Mouse (Mus musculus): ENCODE data around the gene Gm20547. TPM values are rescaled to one million over a fixed set of nuclear protein-coding genes. Genes with fewer than 3 reads are reported as not detected.

Gm20547 gene
- polyA plus RNA-seq, 1 experiment, result not detected

DNA sequence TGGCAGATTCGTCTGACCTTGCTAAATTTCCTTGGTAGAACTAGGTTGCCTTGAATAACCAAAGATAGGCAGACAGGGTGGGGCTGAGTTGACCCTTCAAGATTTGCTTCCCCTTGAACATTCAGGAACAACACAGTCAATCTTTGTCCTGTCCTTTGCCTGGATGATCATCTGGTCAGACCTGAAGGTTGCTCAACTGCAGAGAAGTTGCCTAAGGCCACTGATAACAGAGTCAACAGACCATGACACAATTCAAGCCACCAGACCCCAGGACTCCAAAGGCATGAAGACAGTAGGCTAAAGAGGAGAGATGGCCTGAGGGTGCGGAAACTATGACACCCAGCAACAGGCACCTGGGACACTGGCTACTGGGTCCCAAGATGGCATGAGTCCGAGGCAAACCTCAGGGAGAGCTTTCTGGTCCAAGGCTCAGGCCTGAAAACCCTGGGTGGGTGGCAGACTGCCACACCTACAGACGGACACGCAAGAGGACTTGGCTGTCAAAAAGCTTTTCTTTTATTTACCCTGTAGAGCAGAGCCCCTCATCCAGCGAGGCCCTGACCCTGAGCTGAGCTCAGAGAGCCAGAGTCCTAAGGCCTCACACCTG lies 73.1 kb downstream of the Gm20547 start:
- H3K27me3 ChIP-seq (ENCODE audit: control insufficient read depth, insufficient read depth, low read length, poor library complexity, severe bottlenecking), result no peaks in the 10 kb centered on the region
- H3K27ac ChIP-seq (ENCODE audit: insufficient read depth, low read length), result no peak overlapping the region
- H3K9me3 ChIP-seq (replicated peaks; ENCODE audit: control insufficient read depth, insufficient read depth, low read length, poor library complexity, severe bottlenecking), result no peaks in the 10 kb centered on the region
- H3K4me1 ChIP-seq (ENCODE audit: control insufficient read depth, insufficient read depth, low read length), result no peaks in the 10 kb centered on the region
- TF ChIP-seq POLR2A (IDR thresholded peaks at IDR 0.05; ENCODE audit: insufficient read depth, low read length), result no peak
- no peak for TF ChIP-seq CTCF (IDR thresholded peaks at IDR 0.05; ENCODE audit: low read depth, low read length)
- no peak for TF ChIP-seq EP300 (IDR thresholded peaks at IDR 0.05; ENCODE audit: insufficient read depth, low read depth, low read length)
- no peak overlapping the region for H3K9ac ChIP-seq (ENCODE audit: low read depth, poor library complexity, severe bottlenecking)
- no peaks in the 10 kb centered on the region for H3K36me3 ChIP-seq (ENCODE audit: control insufficient read depth, insufficient read depth, low read length, poor library complexity, severe bottlenecking)
- no peak overlapping the region for H3K4me3 ChIP-seq (ENCODE audit: low read depth, low read length)

DNA sequence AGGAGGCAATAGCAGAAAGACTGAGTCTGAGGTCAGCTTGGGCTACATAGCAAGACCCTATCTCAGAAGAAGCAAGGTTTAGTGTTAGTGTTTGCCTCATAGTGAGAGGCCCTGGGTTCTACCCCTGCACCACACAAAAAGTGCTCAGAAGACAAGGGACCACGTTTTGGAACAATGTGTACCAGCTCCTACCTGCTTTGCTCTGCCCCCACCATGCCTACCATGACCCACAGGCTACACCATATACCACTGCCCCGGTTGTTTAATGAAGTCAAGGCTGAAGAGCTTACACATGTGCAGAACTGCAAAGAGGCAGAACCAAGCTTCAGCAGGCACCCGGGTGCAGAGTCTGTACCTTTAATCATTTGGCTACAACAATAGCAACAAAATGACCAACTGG lies 74.7 kb downstream of the Gm20547 start:
- no peaks in the 10 kb centered on the region for H3K27me3 ChIP-seq (ENCODE audit: control insufficient read depth, insufficient read depth, low read length, poor library complexity, severe bottlenecking)
- H3K4me1 ChIP-seq (ENCODE audit: control insufficient read depth, insufficient read depth, low read length), result no peaks in the 10 kb centered on the region

More for the DNA sequence above, 74.7 kb downstream of the Gm20547 start:
- H3K27ac ChIP-seq (ENCODE audit: insufficient read depth, low read length), result no peak overlapping the region
- TF ChIP-seq EP300 (IDR thresholded peaks at IDR 0.05; ENCODE audit: insufficient read depth, low read depth, low read length), result no peak
- no peak for TF ChIP-seq POLR2A (IDR thresholded peaks at IDR 0.05; ENCODE audit: insufficient read depth, low read length)
- TF ChIP-seq CTCF (IDR thresholded peaks at IDR 0.05; ENCODE audit: low read depth, low read length), result no peak
- H3K4me3 ChIP-seq (ENCODE audit: low read depth, low read length), result no peak overlapping the region
- H3K9ac ChIP-seq (ENCODE audit: low read depth, poor library complexity, severe bottlenecking), result no peak overlapping the region
- no peaks in the 10 kb centered on the region for H3K36me3 ChIP-seq (ENCODE audit: control insufficient read depth, insufficient read depth, low read length, poor library complexity, severe bottlenecking)
- H3K9me3 ChIP-seq (replicated peaks; ENCODE audit: control insufficient read depth, insufficient read depth, low read length, poor library complexity, severe bottlenecking), result no peaks in the 10 kb centered on the region

Other genes with a start within 250 kb of the Gm20547 start
- 11.0 and 16.5 TPM in 2 replicates for gene Fkbpl, start 237.3 kb downstream of the Gm20547 start, polyA plus RNA-seq (2011; ENCODE audit: insufficient read depth, insufficient read length, low read depth, missing spikeins)
- 31.3 and 32.0 TPM in 2 replicates for gene Atf6b, start 234.9 kb downstream of the Gm20547 start, polyA plus RNA-seq (2011; ENCODE audit: insufficient read depth, insufficient read length, low read depth, missing spikeins)
- 0.13 and 0.15 TPM in 2 replicates for gene Tnxb, start 211.5 kb downstream of the Gm20547 start, polyA plus RNA-seq (2011; ENCODE audit: insufficient read depth, insufficient read length, low read depth, missing spikeins)
- 0.12 and 0.23 TPM in 2 replicates for gene C4b, start 138.2 kb downstream of the Gm20547 start, polyA plus RNA-seq (2011; ENCODE audit: insufficient read depth, insufficient read length, low read depth, missing spikeins)
- not detected in 2 replicates for gene Cyp21a1, start 77.5 kb downstream of the Gm20547 start, polyA plus RNA-seq (2011; ENCODE audit: insufficient read depth, insufficient read length, low read depth, missing spikeins)
- gene Stk19, start 45.1 kb downstream of the Gm20547 start, polyA plus RNA-seq (2011; ENCODE audit: insufficient read depth, insufficient read length, low read depth, missing spikeins), result 18.7 and 25.8 TPM in 2 replicates
- gene Dxo, start 45.0 kb downstream of the Gm20547 start, polyA plus RNA-seq (2011; ENCODE audit: insufficient read depth, insufficient read length, low read depth, missing spikeins), result 22.6 and 24.5 TPM in 2 replicates
- 12.7 and 13.1 TPM in 2 replicates for gene Skiv2l, start 31.8 kb downstream of the Gm20547 start, polyA plus RNA-seq (2011; ENCODE audit: insufficient read depth, insufficient read length, low read depth, missing spikeins)
- 53.0 and 63.6 TPM in 2 replicates for gene Nelfe, start 31.7 kb downstream of the Gm20547 start, polyA plus RNA-seq (2011; ENCODE audit: insufficient read depth, insufficient read length, low read depth, missing spikeins)
- gene Cfb, start 19.5 kb downstream of the Gm20547 start, polyA plus RNA-seq (2011; ENCODE audit: insufficient read depth, insufficient read length, low read depth, missing spikeins), result not detected in 2 replicates
- 22.8 and 24.7 TPM in 2 replicates for gene Zbtb12, start 2.6 kb downstream of the Gm20547 start, polyA plus RNA-seq (2011; ENCODE audit: insufficient read depth, insufficient read length, low read depth, missing spikeins)
- gene C2, start 16.2 kb upstream of the Gm20547 start, polyA plus RNA-seq (2011; ENCODE audit: insufficient read depth, insufficient read length, low read depth, missing spikeins), result 9.9 and 10.8 TPM in 2 replicates
- gene Ehmt2, start 16.4 kb upstream of the Gm20547 start, polyA plus RNA-seq (2011; ENCODE audit: insufficient read depth, insufficient read length, low read depth, missing spikeins), result 60.9 and 75.4 TPM in 2 replicates
- gene Slc44a4, start 32.4 kb upstream of the Gm20547 start, polyA plus RNA-seq (2011; ENCODE audit: insufficient read depth, insufficient read length, low read depth, missing spikeins), result 5.3 and 5.8 TPM in 2 replicates
- gene Neu1, start 49.2 kb upstream of the Gm20547 start, polyA plus RNA-seq (2011; ENCODE audit: insufficient read depth, insufficient read length, low read depth, missing spikeins), result 13.6 and 15.1 TPM in 2 replicates
- 2.6 and 3.0 TPM in 2 replicates for gene Hspa1b, start 77.2 kb upstream of the Gm20547 start, polyA plus RNA-seq (2011; ENCODE audit: insufficient read depth, insufficient read length, low read depth, missing spikeins)
- gene Gm20481, start 87.9 kb upstream of the Gm20547 start, polyA plus RNA-seq (2011; ENCODE audit: insufficient read depth, insufficient read length, low read depth, missing spikeins), result not detected in 2 replicates
- gene Hspa1a, start 90.1 kb upstream of the Gm20547 start, polyA plus RNA-seq (2011; ENCODE audit: insufficient read depth, insufficient read length, low read depth, missing spikeins), result 1.9 and 2.5 TPM in 2 replicates
- gene Hspa1l, start 90.7 kb upstream of the Gm20547 start, polyA plus RNA-seq (2011; ENCODE audit: insufficient read depth, insufficient read length, low read depth, missing spikeins), result 0.25 TPM in 1 of 2 replicates, not detected in the other
- gene Lsm2, start 99.8 kb upstream of the Gm20547 start, polyA plus RNA-seq (2011; ENCODE audit: insufficient read depth, insufficient read length, low read depth, missing spikeins), result 163 and 166 TPM in 2 replicates
- 108 and 123 TPM in 2 replicates for gene Vars, start 118.9 kb upstream of the Gm20547 start, polyA plus RNA-seq (2011; ENCODE audit: insufficient read depth, insufficient read length, low read depth, missing spikeins)
- gene Vwa7, start 134.5 kb upstream of the Gm20547 start, polyA plus RNA-seq (2011; ENCODE audit: insufficient read depth, insufficient read length, low read depth, missing spikeins), result 0.30 and 0.33 TPM in 2 replicates
- 1.7 and 3.9 TPM in 2 replicates for gene Sapcd1, start 146.0 kb upstream of the Gm20547 start, polyA plus RNA-seq (2011; ENCODE audit: insufficient read depth, insufficient read length, low read depth, missing spikeins)
- gene Msh5, start 164.7 kb upstream of the Gm20547 start, polyA plus RNA-seq (2011; ENCODE audit: insufficient read depth, insufficient read length, low read depth, missing spikeins), result 6.7 and 7.4 TPM in 2 replicates
- gene Clic1, start 167.9 kb upstream of the Gm20547 start, polyA plus RNA-seq (2011; ENCODE audit: insufficient read depth, insufficient read length, low read depth, missing spikeins), result 173 and 182 TPM in 2 replicates
- 92.5 and 101 TPM in 2 replicates for gene Ddah2, start 177.0 kb upstream of the Gm20547 start, polyA plus RNA-seq (2011; ENCODE audit: insufficient read depth, insufficient read length, low read depth, missing spikeins)
- 3.7 and 4.0 TPM in 2 replicates for gene Ly6g6c, start 183.3 kb upstream of the Gm20547 start, polyA plus RNA-seq (2011; ENCODE audit: insufficient read depth, insufficient read length, low read depth, missing spikeins)
- 2.8 and 3.3 TPM in 2 replicates for gene Mpig6b, start 184.1 kb upstream of the Gm20547 start, polyA plus RNA-seq (2011; ENCODE audit: insufficient read depth, insufficient read length, low read depth, missing spikeins)
- gene Ly6g6e, start 194.9 kb upstream of the Gm20547 start, polyA plus RNA-seq (2011; ENCODE audit: insufficient read depth, insufficient read length, low read depth, missing spikeins), result 27.5 and 31.2 TPM in 2 replicates
- 1.3 and 1.9 TPM in 2 replicates for gene Ly6g6d, start 196.0 kb upstream of the Gm20547 start, polyA plus RNA-seq (2011; ENCODE audit: insufficient read depth, insufficient read length, low read depth, missing spikeins)
- gene Ly6g6f, start 203.6 kb upstream of the Gm20547 start, polyA plus RNA-seq (2011; ENCODE audit: insufficient read depth, insufficient read length, low read depth, missing spikeins), result not detected in 2 replicates
- 12.7 and 15.6 TPM in 2 replicates for gene Abhd16a, start 207.2 kb upstream of the Gm20547 start, polyA plus RNA-seq (2011; ENCODE audit: insufficient read depth, insufficient read length, low read depth, missing spikeins)
- not detected in 2 replicates for gene Ly6g5c, start 226.2 kb upstream of the Gm20547 start, polyA plus RNA-seq (2011; ENCODE audit: insufficient read depth, insufficient read length, low read depth, missing spikeins)
- gene Ly6g5b, start 233.4 kb upstream of the Gm20547 start, polyA plus RNA-seq (2011; ENCODE audit: insufficient read depth, insufficient read length, low read depth, missing spikeins), result not detected in 2 replicates
- gene Gpank1, start 239.4 kb upstream of the Gm20547 start, polyA plus RNA-seq (2011; ENCODE audit: insufficient read depth, insufficient read length, low read depth, missing spikeins), result 18.9 and 19.1 TPM in 2 replicates
- 146 and 173 TPM in 2 replicates for gene Csnk2b, start 240.0 kb upstream of the Gm20547 start, polyA plus RNA-seq (2011; ENCODE audit: insufficient read depth, insufficient read length, low read depth, missing spikeins)
- gene D17H6S53E, start 244.3 kb upstream of the Gm20547 start, polyA plus RNA-seq (2011; ENCODE audit: insufficient read depth, insufficient read length, low read depth, missing spikeins), result 4.3 and 8.1 TPM in 2 replicates